In the genomic region with DNA sequence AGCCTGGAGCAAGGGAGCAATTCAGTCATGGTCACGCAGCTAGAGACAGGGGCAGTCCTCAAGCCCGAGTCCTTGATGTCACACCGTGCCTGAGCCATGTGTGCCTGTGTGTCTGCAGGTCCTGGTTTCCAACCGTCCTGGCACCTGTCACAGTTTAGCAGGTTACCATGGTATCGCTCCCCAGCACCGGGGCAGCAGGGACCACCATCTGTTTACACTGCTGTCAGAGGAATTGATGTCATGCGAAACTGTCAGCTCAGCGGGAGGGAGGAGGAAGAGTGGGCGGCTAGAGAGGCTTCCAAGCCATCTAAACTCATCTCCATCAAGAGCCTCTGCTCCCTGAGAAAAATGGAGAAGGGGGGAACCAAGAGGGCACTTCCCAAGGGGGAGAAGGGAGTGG, we compare ENCODE assay signal across 11 mouse cellular contexts.
A peak's percentile ranks its signal among the peaks of the same experiment; 100 is the strongest.
DNase-seq lines count a peak whose midpoint lies in the region.
"Had no signal": no experiment of that assay in that cellular context is flagged by ENCODE, and none has a peak within 500 bp of the region (broad histone marks: within the 10 kb centered on the region; RNA-seq: fewer than 3 reads in every experiment).

No protein-coding gene starts in this region.

- peak overlapping the region; percentile 69 for H3K27ac ChIP-seq in hindbrain, embryonic 10.5 days
- H3K27ac ChIP-seq: embryonic facial prominence, embryonic 12.5 days; heart, embryonic 13.5 days had no signal

- H3K36me3 ChIP-seq in hindbrain, embryonic 10.5 days = no peaks in the 10 kb centered on the region
- H3K36me3 ChIP-seq: embryonic facial prominence, embryonic 12.5 days; heart, embryonic 13.5 days had no signal

- WGBS in hindbrain, embryonic 10.5 days = 19% methylated on average over 9 of the region's 9 CpGs

- H3K4me3 ChIP-seq in hindbrain, embryonic 10.5 days = no peak overlapping the region
- H3K4me3 ChIP-seq: embryonic facial prominence, embryonic 12.5 days; heart, embryonic 13.5 days had no signal

- DNase-seq in right cerebral cortex, adult 18-20 months = peak; percentile 53
- DNase-seq in right cerebral cortex, postnatal 25 days = no peak
- peak; percentile 52 for DNase-seq in hindbrain, embryonic 10.5 days (ENCODE audit: low spot score)
- DNase-seq in left cerebral cortex, postnatal 4 days = peak; percentile 93
- no peak for DNase-seq in B cell, adult 2 months
- no peak for DNase-seq in kidney, adult 9 months
- no peak for DNase-seq in gastrocnemius, postnatal 25 days
- DNase-seq in heart, adult 9 months (ENCODE audit: low spot score in 2 of 2) = no peak
- DNase-seq: spleen, adult 18-20 months had no signal

- intact Hi-C loops in left cerebral cortex, postnatal 4 days (cut with DNase I) = no loop called here

- H3K27me3 ChIP-seq in hindbrain, embryonic 10.5 days (ENCODE audit: insufficient read depth, poor library complexity, severe bottlenecking) = no peaks in the 10 kb centered on the region; the same call in 1 of the 2 replicates
- H3K27me3 ChIP-seq: embryonic facial prominence, embryonic 12.5 days had no signal

- no peaks in the 10 kb centered on the region for H3K9me3 ChIP-seq in hindbrain, embryonic 10.5 days
- H3K9me3 ChIP-seq: embryonic facial prominence, embryonic 12.5 days; heart, embryonic 13.5 days had no signal

- peaks cover 49% of the 10 kb centered on the region for H3K4me1 ChIP-seq in hindbrain, embryonic 10.5 days (replicated peaks)
- H3K4me1 ChIP-seq: heart, embryonic 13.5 days had no signal

Comparison
In these comparisons a context has a peak if more than half of its experiments do, and no peak if none do; other contexts are left out.
1. DNase-seq: peak in right cerebral cortex, adult 18-20 months (single experiment), hindbrain, embryonic 10.5 days (single experiment) and left cerebral cortex, postnatal 4 days (single experiment); none in right cerebral cortex, postnatal 25 days (single experiment), B cell, adult 2 months (0 of 2), kidney, adult 9 months (single experiment), gastrocnemius, postnatal 25 days (single experiment) and heart, adult 9 months (0 of 2).